Mouse (Mus musculus) thymus, postnatal 0 days (tissue): ENCODE data around the gene Gm42421. TPM values are rescaled to one million over a fixed set of nuclear protein-coding genes. Genes with fewer than 3 reads are reported as not detected.

Source experiments
- polyA plus RNA-seq: library from polyadenylated mRNA; unstranded; fragments of >200 nt; fragmentation: Nextera tagmentation; extraction: Ambion mirVana; gene quantifications from 2 replicates; pipeline ENCODE4 v1.2.1, GENCODE M21; 2015

The Gm42421 gene
- polyA plus RNA-seq, 1 experiment from 2014 or later: 0.79 TPM

Other genes with a start within 250 kb of the Gm42421 start
- 11.9 and 13.4 TPM in 2 replicates for gene Usp42, start 195.9 kb upstream of the Gm42421 start, polyA plus RNA-seq
- gene Eif2ak1, start 110.4 kb upstream of the Gm42421 start, polyA plus RNA-seq: 30.3 and 30.9 TPM in 2 replicates
- 0.13 and 0.20 TPM in 2 replicates for gene Ankrd61, start 30.5 kb upstream of the Gm42421 start, polyA plus RNA-seq
- gene Aimp2, start 18.3 kb upstream of the Gm42421 start, polyA plus RNA-seq: 83.7 and 88.0 TPM in 2 replicates
- gene Pms2, start 18.2 kb upstream of the Gm42421 start, polyA plus RNA-seq: 25.7 and 28.6 TPM in 2 replicates
- 0.49 and 0.71 TPM in 2 replicates for gene Rsph10b, start 4.9 kb downstream of the Gm42421 start, polyA plus RNA-seq
- gene Ccz1, start 86.7 kb downstream of the Gm42421 start, polyA plus RNA-seq: 80.3 and 87.6 TPM in 2 replicates
- gene Ocm, start 98.5 kb downstream of the Gm42421 start, polyA plus RNA-seq: 0.30 and 0.58 TPM in 2 replicates
- 3.1 and 3.4 TPM in 2 replicates for gene Lmtk2, start 172.3 kb downstream of the Gm42421 start, polyA plus RNA-seq